Mouse (Mus musculus): Measurements from ENCODE around the gene Mboat7. TPM values are rescaled to one million over a fixed set of nuclear protein-coding genes. Genes with fewer than 3 reads are reported as not detected.

Gene Mboat7
- 90.7 and 112 TPM in 2 replicates for polyA plus RNA-seq (2021; fragmentation: Nextera tagmentation)
- long read RNA-seq, experiment 1, transcript Mboat7-201 (8 exons, 2,878 nt) = major isoform, 227 of 310 reads
- long read RNA-seq, experiment 1, transcript Mboat7-206 (2 exons, 795 nt) = minor isoform, 25 of 310 reads
- long read RNA-seq, experiment 1, partial matches to known transcripts = 10 of 310 reads
- long read RNA-seq, experiment 1, other reads (novel, unspliced or antisense) = 45 of 310 reads
- long read RNA-seq, experiment 2, transcript Mboat7-201 (8 exons, 2,878 nt) = major isoform, 48 of 86 reads
- long read RNA-seq, experiment 2, transcript Mboat7-206 (2 exons, 795 nt) = minor isoform, 9 of 86 reads
- long read RNA-seq, experiment 2, partial matches to known transcripts = 10 of 86 reads
- long read RNA-seq, experiment 2, other reads (novel, unspliced or antisense) = 19 of 86 reads

DNA sequence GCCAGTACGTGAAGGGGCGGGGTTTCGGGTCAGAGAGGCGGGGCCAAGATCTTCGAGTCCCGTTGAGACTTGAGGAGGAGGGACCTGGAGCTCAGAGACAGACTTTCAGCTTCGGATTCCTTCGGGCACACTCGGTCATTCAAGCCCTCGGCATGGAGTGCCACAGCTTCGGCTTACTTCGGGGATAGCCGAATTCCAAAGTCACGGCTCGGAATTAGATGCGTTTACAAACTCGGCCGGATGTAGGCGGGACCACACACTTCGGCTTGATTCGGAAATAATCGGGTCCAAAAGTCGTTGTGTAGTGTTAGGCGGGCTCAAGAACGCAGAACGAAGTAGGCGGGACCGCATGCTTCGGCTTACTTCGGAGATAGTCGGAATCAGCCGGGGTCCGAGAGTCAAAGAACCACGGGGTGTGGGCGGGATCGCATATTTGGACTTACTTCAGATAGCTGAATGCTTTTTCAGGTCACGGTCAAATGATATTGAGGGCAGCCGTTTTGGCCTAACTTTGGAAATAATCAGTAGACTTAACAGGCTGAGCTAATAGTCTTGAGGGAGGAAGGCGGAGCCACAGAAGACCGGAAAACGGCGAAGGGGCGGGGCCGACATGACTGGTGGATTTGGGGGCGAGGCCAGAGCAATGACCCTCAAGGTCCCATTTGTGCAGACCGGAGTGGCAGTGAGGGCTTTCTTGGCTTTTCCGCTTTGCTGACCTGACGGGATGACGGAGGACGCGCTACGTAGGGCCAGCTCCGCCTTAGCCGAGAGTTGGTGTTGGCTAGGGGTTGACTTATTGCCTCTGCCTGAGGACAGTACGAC lies at the start of gene Mboat7:
Mboat7 (minus strand) TSS at position 537 of the 822 bp plus-strand sequence.

DNA sequence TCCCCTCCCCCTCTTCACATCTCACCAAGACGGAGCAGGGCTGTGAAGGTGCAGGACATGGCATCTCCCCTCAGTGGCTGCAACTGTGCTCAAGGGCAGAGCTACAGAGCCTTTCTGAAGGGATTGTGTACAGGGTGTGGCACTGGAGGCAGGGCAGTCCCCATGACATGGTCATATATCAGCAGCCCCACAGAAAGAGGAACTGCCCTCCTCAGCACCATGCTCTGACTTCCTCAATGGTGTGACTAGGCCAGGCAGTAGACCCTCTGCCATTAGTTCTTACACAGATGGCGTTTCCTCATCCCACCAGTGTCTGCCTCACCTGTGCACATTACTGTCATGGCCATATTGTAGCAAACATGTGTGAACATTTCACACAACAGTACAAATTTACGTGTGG lies 26.9 kb upstream of the Mboat7 start, which contains the start of gene Pirb:
Pirb (minus strand) TSS at position 124 of the 400 bp plus-strand sequence.

DNA sequence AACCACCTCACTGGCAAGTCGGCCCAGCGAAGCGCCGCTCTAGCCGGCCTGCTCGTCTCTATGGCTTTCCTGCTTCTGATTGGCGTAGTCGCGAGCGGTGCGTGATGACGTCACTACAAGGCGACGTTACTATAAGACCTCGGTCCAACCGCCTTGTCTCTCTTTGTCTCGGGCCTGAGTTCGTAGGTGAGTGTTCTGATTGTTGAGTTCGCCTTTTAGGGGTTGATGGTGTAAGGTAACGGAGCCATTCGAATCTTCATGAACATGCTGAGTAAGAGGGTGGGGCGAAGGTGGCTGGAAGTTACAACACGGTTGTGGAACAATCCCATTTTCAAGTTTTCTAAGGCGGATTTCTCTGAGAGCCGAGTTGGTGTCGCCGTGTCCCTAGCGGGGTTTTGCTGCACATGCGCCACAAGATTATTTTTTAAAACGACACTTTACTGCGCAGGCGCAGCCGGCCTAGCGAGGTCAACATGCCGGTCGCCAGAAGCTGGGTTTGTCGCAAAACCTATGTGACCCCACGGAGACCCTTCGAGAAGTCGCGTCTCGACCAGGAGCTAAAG lies 10.6 kb upstream of the Mboat7 start, which contains the start of gene Rps9:
Rps9 (plus strand) TSS at position 115 of the 563 bp plus-strand sequence.

DNA sequence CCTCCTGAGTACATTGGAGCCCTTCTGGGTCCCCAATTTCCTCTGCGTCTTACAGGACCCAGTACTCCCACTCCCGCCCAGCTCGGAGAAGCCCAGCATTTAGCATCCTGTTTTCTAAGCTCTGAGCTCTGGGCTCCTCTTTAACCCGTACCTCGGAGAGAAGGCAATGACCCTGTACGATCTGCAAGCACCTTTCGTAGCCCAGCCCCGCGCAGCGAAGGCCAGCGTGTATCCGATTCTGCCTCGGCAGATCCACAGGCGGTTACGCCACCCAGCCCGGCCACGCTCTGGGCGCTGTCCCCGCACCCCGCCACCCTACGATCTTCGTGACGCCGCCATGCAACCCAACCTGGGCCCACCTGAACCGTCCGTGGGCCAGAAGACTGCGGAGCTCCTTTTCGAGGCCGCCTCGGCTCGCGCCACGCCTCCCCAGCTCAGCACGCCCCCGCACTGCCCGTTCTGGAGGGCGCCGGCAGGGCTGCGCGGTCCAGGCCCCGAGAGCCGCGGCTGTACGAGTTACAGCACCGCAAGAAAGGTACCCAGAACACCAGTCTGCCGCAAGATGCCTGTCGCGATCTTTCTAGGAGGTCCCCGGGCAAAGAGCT lies 839 bp downstream of the Mboat7 start, which contains the start of gene Tsen34:
Tsen34 (plus strand) TSS at position 482 of the 605 bp plus-strand sequence.

DNA sequence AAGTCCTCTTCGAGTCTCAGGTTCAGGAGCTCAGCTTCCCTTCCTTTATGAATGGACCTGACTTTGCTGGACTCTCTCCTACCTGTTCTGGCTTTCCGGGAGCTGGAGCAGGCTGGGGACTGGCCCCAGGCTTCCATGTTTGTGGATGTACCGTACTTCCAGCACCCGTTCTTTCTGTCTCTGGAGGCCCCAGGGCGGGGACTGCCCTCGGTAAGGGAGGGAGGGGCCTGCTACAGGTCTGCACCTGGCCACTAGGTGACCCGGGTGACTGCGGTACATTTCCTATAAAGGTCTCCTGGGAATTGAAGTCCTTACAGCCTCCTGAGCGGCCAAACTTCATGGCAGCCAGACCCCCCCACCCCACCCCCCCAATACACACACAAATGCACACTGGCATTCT lies 16.0 kb downstream of the Mboat7 start, which contains the start of gene Tmc4:
Tmc4 (minus strand) TSS at position 212 of the 400 bp plus-strand sequence.

DNA sequence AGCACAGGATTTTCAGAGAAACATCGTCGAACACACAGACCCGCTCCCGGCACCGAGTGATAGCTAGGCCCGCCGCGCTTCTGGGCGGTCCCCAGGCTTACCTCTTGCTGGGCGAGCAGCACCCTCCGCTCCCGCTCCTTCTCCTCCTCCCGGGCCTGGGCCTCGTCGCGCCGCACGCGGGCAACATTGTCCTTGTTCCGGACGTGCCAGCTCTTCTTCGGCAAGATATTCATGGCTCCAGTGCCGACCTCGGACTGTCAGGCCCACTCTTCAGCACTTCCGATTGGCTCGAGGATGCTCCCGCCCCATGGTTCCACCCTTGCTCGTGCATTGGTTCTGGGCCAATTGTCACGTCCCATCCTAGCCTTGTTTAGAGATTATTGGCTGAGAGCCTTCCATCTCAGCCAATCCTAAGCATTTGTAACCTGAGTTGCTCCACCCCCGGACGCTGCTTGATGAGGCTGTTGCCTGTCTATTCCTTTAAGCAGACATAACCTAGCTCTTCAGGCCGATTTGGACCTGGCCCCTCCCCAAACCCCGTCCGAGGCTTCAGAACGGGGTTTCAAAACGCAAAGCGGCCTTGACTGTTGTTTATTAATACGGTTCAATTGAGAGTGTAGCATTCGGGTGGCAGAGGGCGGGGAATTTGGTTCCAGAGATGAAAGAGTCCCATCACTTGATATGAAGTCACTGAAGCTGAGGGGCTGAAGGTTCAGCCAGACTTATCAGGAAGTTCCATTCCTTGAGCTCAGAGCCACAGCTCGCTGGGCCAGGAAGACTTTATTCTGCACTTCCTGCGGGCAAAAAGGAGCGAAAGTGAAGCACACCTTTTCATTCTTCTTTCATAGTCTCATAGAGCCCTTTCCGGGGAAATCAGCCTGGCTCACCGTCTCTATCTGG lies 27.9 kb downstream of the Mboat7 start, which contains the start of gene Leng1:
Leng1 (minus strand) TSS at position 626 of the 900 bp plus-strand sequence.

DNA sequence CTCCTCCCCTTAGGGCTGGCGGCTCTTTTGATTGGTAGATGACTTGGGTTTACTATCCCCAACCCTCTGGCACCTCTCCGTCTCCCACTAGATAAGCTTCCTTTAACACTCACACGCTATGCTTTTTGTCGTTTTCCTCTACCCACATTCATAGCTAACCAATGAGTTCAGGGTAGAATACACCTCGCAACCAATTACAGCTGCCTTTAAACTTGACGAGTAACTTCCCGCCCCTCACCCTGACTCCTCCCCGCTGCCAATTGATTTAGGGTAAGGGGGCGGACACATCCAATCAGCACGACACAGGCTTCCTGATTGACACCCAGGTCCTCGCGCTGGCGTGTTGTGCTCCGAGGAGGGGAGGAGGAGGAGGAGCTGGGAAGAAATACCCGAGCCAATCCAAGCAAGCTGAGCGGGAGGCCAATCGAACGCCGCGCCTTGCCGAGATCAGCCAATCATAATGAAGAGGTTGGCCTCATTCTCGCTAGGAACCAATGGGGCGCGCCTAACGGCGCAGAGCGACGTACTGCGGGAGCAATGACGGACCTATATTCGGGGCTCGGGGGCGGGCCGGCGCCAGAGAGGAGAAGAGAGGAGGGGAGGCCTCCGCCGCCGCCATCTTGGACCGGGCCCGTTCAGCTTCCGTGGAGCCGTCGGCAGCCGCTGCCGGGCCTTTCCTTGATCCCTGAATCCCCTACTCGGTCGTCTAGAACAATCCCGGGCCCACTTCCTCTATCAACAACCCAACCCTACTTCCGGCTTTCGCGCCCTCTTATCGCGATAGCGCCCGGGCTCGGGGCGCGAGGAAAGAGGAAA lies 48.4 kb downstream of the Mboat7 start, which contains the start of gene Cnot3:
Cnot3 (plus strand) TSS at position 597 of the 816 bp plus-strand sequence.

DNA sequence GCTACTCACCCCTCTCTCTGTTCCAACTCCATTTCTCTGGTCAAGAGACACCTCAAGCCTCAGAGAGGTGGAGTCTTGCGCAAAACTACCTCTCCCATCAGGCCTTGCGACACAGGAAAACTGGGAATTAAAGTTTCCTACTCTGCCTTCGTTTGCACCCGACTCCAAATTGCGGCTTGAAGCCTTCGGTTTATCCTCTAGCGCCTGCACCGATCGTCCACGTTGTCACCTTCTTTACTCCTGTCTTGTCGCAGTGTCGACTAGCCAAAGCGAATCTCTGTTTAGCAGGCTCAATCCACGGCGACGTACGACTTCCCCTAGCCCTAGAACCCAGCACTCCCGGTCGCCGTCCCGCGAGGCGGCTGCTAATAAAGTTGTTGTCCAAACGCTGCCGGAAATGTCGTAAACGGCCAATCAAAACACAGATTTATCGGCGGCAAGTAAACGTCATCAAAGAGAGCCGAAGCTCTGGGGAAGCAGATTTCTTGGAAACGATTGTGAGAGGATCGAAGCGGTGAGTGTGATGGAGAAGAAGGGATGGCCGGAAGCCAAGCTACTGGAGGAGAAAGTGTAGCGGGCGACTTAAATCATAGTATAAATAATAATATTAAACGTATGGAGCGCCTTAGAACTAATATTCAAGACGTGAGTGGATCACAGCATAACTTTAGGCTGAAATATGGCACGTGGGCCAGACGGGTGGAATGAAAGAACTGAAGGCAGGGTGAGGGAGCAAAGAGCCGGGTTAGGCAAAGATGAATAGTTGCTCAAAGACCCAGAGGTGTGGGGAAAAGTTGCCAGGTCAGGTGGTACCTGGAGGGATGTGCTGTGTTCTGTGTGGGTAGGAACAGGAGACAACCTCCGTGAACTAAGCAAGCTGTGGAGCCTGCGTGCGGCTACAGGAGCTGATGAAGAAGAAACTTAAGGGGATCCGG lies 63.5 kb downstream of the Mboat7 start, which contains the start of the genes Tfpt and Prpf31:
Tfpt (minus strand) TSS at position 387 of the 935 bp plus-strand sequence.
Prpf31 (plus strand) TSS at position 443 of the 935 bp plus-strand sequence.

Other genes starting within 250 kb of the Mboat7 start
- not detected in 2 replicates for gene Tarm1, start 190.9 kb downstream of the Mboat7 start, polyA plus RNA-seq (2021; fragmentation: Nextera tagmentation)
- 0.29 and 0.43 TPM in 2 replicates for gene Oscar, start 77.4 kb downstream of the Mboat7 start, polyA plus RNA-seq (2021; fragmentation: Nextera tagmentation)
- 1,579 and 1,845 TPM in 2 replicates for gene Ndufa3, start 76.2 kb downstream of the Mboat7 start, polyA plus RNA-seq (2021; fragmentation: Nextera tagmentation)
- 32.7 and 37.1 TPM in 2 replicates for gene Tfpt, start 63.6 kb downstream of the Mboat7 start, polyA plus RNA-seq (2021; fragmentation: Nextera tagmentation)
- gene Prpf31, start 63.5 kb downstream of the Mboat7 start, polyA plus RNA-seq (2021; fragmentation: Nextera tagmentation) = 50.5 and 56.9 TPM in 2 replicates
- gene Cnot3, start 48.3 kb downstream of the Mboat7 start, polyA plus RNA-seq (2021; fragmentation: Nextera tagmentation) = 19.6 and 20.0 TPM in 2 replicates
- 5.6 and 6.7 TPM in 2 replicates for gene Leng1, start 27.7 kb downstream of the Mboat7 start, polyA plus RNA-seq (2021; fragmentation: Nextera tagmentation)
- gene Tmc4, start 16.0 kb downstream of the Mboat7 start, polyA plus RNA-seq (2021; fragmentation: Nextera tagmentation) = 0.17 and 0.54 TPM in 2 replicates
- gene Tsen34, start 660 bp downstream of the Mboat7 start, polyA plus RNA-seq (2021; fragmentation: Nextera tagmentation) = 124 and 129 TPM in 2 replicates
- gene Rps9, start 10.5 kb upstream of the Mboat7 start, polyA plus RNA-seq (2021; fragmentation: Nextera tagmentation) = 1,276 and 1,338 TPM in 2 replicates
- gene Pirb, start 26.9 kb upstream of the Mboat7 start, polyA plus RNA-seq (2021; fragmentation: Nextera tagmentation) = 0.32 and 0.36 TPM in 2 replicates
- not detected in 2 replicates for gene Gm15448, start 132.2 kb upstream of the Mboat7 start, polyA plus RNA-seq (2021; fragmentation: Nextera tagmentation)
- gene Pira2, start 151.5 kb upstream of the Mboat7 start, polyA plus RNA-seq (2021; fragmentation: Nextera tagmentation) = not detected in 2 replicates
- gene Gm14548, start 204.6 kb upstream of the Mboat7 start, polyA plus RNA-seq (2021; fragmentation: Nextera tagmentation) = not detected in 2 replicates
- not detected in 2 replicates for gene Lilra6, start 222.0 kb upstream of the Mboat7 start, polyA plus RNA-seq (2021; fragmentation: Nextera tagmentation)

Measured in left cerebral cortex, adult 6 months (tissue).